8 mouse cellular contexts compared by ENCODE assay signal in the genomic region with DNA sequence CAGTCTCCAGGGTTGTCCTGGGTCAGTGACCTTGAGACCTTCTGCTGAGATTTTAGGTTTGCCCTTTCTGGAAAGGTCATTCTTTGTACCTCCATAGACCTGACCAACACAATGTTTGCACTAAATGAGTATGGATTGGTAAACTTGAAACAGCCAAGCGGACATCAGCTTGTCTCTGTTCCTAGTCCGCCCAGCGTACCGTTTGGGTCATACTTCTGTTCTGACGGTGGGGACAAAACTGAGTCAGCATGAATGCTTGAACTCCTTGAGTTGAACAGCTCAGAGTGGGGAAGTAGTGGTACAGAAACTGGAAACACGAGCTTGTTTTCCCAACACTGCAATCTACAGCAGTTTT. TPM values are rescaled to one million over a fixed set of nuclear protein-coding genes. Genes with fewer than 3 reads are reported as not detected.
DNase-seq lines count a peak whose midpoint lies in the region; ATAC-seq and TF ChIP-seq lines count a peak whose summit lies in the region.

No protein-coding gene starts in this region.

- peak overlapping the region; percentile 100 for H3K27ac ChIP-seq in bone marrow macrophage, adult 2 months (ENCODE audit: insufficient read depth, low read depth, low read length)
- H3K27ac ChIP-seq in heart, embryonic 11.5 days (ENCODE audit: low read depth, low read length): peak overlapping the region; percentile 89
- peak overlapping the region; percentile 83 for H3K27ac ChIP-seq in liver, embryonic 11.5 days (ENCODE audit: low read depth, low read length)

- DNase-seq in heart, adult 11 months: peak; percentile 97
- no peak for DNase-seq in heart, postnatal 4 days
- DNase-seq in liver, embryonic 11.5 days (ENCODE audit: low spot score): no peak
- DNase-seq in gastrocnemius, postnatal 25 days: no peak
- DNase-seq in spleen, adult 12 weeks (ENCODE audit: low spot score): no peak

- 16% methylated on average over 6 of the region's 6 CpGs for WGBS in heart, embryonic 11.5 days (ENCODE audit: insufficient replicate concordance)
- whole genome bisulfite sequencing in liver, embryonic 11.5 days: 16% methylated on average over 6 of the region's 6 CpGs

- H3K4me2 ChIP-seq in heart, embryonic 11.5 days: peak overlapping the region; percentile 84
- peak overlapping the region; percentile 86 for H3K4me2 ChIP-seq in liver, embryonic 11.5 days

- no peak for TF ChIP-seq CTCF in bone marrow macrophage, adult 2 months (IDR thresholded peaks at IDR 0.05; ENCODE audit: low read depth, low read length)

- no peaks in the 10 kb centered on the region for H3K9me3 ChIP-seq in heart, embryonic 11.5 days (replicated peaks; ENCODE audit: control insufficient read depth, low read length)
- H3K9me3 ChIP-seq in liver, embryonic 11.5 days (ENCODE audit: control insufficient read depth, low read length): no peaks in the 10 kb centered on the region

- no peak for ATAC-seq in heart, embryonic 11.5 days (replicated peaks; ENCODE audit: insufficient number of reproducible peaks, low FRiP score, low TSS enrichment)
- ATAC-seq in liver, embryonic 11.5 days (replicated peaks; ENCODE audit: low FRiP score): 0 out of 2 replicates have a peak, but pooled peaks have one; percentile 1
- peak; percentile 69 for ATAC-seq in monocyte, adult 5-6 weeks (replicated peaks; ENCODE audit: insufficient number of reproducible peaks, low FRiP score, low TSS enrichment, poor library complexity, severe bottlenecking)

- peak overlapping the region; percentile 73 for H3K4me3 ChIP-seq in bone marrow macrophage, adult 2 months (ENCODE audit: insufficient read depth, low read length)
- peak overlapping the region; percentile 87 for H3K4me3 ChIP-seq in heart, embryonic 11.5 days (ENCODE audit: low read depth, low read length)
- H3K4me3 ChIP-seq in liver, embryonic 11.5 days (ENCODE audit: low read depth, low read length): peak overlapping the region; percentile 89

- no peaks in the 10 kb centered on the region for H3K27me3 ChIP-seq in heart, embryonic 11.5 days (ENCODE audit: control insufficient read depth, insufficient read depth, low read length)
- H3K27me3 ChIP-seq in liver, embryonic 11.5 days (replicated peaks; ENCODE audit: control insufficient read depth, insufficient read depth, low read length): no peaks in the 10 kb centered on the region

- H3K36me3 ChIP-seq in heart, embryonic 11.5 days (ENCODE audit: control insufficient read depth, insufficient read depth, low read length): peaks cover 4% of the 10 kb centered on the region; the same call in 1 of the 2 replicates
- H3K36me3 ChIP-seq in liver, embryonic 11.5 days (ENCODE audit: control insufficient read depth, insufficient read depth, low read length): no peaks in the 10 kb centered on the region

- TF ChIP-seq POLR2A in bone marrow macrophage, adult 2 months (IDR thresholded peaks at IDR 0.05; ENCODE audit: borderline replicate concordance, low read depth, low read length): no peak

- H3K9ac ChIP-seq in heart, embryonic 11.5 days (ENCODE audit: low read depth, low read length): peak overlapping the region; percentile 96
- peak overlapping the region; percentile 90 for H3K9ac ChIP-seq in liver, embryonic 11.5 days (ENCODE audit: low read depth, low read length)

- peaks cover 31% of the 10 kb centered on the region for H3K4me1 ChIP-seq in bone marrow macrophage, adult 2 months (ENCODE audit: control insufficient read depth, insufficient read depth, low read length)
- 0 out of 2 replicates have a peak, but pooled peaks cover 8% of the 10 kb centered on the region for H3K4me1 ChIP-seq in heart, embryonic 11.5 days (ENCODE audit: control insufficient read depth, insufficient read depth, low read length)
- H3K4me1 ChIP-seq in liver, embryonic 11.5 days (replicated peaks; ENCODE audit: control insufficient read depth, insufficient read depth, low read length): 0 out of 2 replicates have a peak, but pooled peaks cover 6% of the 10 kb centered on the region

RNA-seq across cellular contexts. Expression of gene Wdfy3, which starts 0.7 kb away (rescaled TPM):
- 10 to 100 TPM; 47.0 to 48.6 TPM for total RNA-seq in heart, postnatal 4 days (2021)
- polyA plus RNA-seq in bone marrow macrophage, adult 2 months (2012; ENCODE audit: insufficient read depth, insufficient read length, missing spikeins): 38.5 and 43.0 TPM in 2 replicates
- polyA plus RNA-seq in heart, embryonic 11.5 days (2014; fragmentation: Nextera tagmentation; extraction: Ambion mirVana): 11.8 and 14.3 TPM in 2 replicates
- polyA plus RNA-seq in liver, embryonic 11.5 days (2014; fragmentation: Nextera tagmentation; extraction: Ambion mirVana): 10.4 and 12.7 TPM in 2 replicates
- 8.1 to 15.0 TPM (median 10.9 TPM) in 3 replicates for total RNA-seq in monocyte, adult 5-6 weeks (2017)
- 10 to 100 TPM; 19.3 to 20.2 TPM for total RNA-seq in gastrocnemius, postnatal 25 days (2021)
